Mouse (Mus musculus) heart, postnatal 0 days (tissue): Measurements from ENCODE around the gene Cdh8. TPM values are rescaled to one million over a fixed set of nuclear protein-coding genes. Genes with fewer than 3 reads are reported as not detected.

ENCODE experiments used
- ATAC-seq: fragments of 200-750 bp; cut with Nextera tagmentation; 2 replicates; pipeline ENCODE4 v1.8.0; 2017; ENCODE audit warnings: low read depth, moderate number of reproducible peaks, moderate library complexity; ENCODE audit not compliant: insufficient read depth
- DNase-seq: peaks from one replicate; pipeline ENCODE4 v3.0.0-alpha.2; 2016; ENCODE audit warnings: low spot score
- H3K27ac ChIP-seq: fragments of 300-500 bp; sonication (generic); 2 replicates; pipeline ENCODE4 v1.5.1; 2014; ENCODE audit warnings: low read depth, mild to moderate bottlenecking
- H3K27me3 ChIP-seq: fragments of 300-500 bp; sonication (generic); 2 replicates; pipeline ENCODE4 v1.6.1; 2014; ENCODE audit warnings: low read length, mixed read lengths; ENCODE audit not compliant: control insufficient read depth, insufficient read depth
- H3K36me3 ChIP-seq: fragments of 300-500 bp; sonication (generic); replicated peaks from 2 replicates; pipeline ENCODE4 v1.6.1; 2014; ENCODE audit warnings: low read length, mixed read lengths; ENCODE audit not compliant: control insufficient read depth, insufficient read depth
- H3K4me1 ChIP-seq: fragments of 300-500 bp; sonication (generic); 2 replicates; pipeline ENCODE4 v1.6.1; 2014; ENCODE audit warnings: antibody characterized with exemption; ENCODE audit not compliant: control insufficient read depth, insufficient read depth
- H3K4me2 ChIP-seq: fragments of 300-500 bp; sonication (generic); 2 replicates; pipeline ENCODE4 v1.6.1; 2014; ENCODE audit warnings: low read depth, mild to moderate bottlenecking, low read length, moderate library complexity
- H3K4me3 ChIP-seq: fragments of 300-500 bp; sonication (generic); 2 replicates; pipeline ENCODE4 v1.5.1; 2014; ENCODE audit warnings: low read depth, low read length
- H3K9ac ChIP-seq: fragments of 300-500 bp; sonication (generic); replicated peaks from 2 replicates; pipeline ENCODE4 v1.6.1; 2014; ENCODE audit warnings: low read depth, low read length, mixed read lengths
- H3K9me3 ChIP-seq: fragments of 300-500 bp; sonication (generic); replicated peaks from 2 replicates; pipeline ENCODE4 v1.6.1; 2016; ENCODE audit warnings: low read length; ENCODE audit not compliant: control insufficient read depth
- CTCF ChIP-seq: IDR thresholded peaks from 2 replicates; pipeline ENCODE4 v1.5.1; 2016; ENCODE audit warnings: antibody characterized with exemption, control low read depth, low read depth
- EP300 ChIP-seq: IDR thresholded peaks from 2 replicates; pipeline ENCODE4 v1.6.1; 2016; ENCODE audit warnings: antibody characterized with exemption, low read depth
- WGBS: fragments of 180-500 bp; shearing (Covaris S2); extraction: QIAGEN DNeasy Blood & Tissue Kit; methylation state at CpG from one replicate; pipeline ENCODE4 v1.1.7; 2014; 5-methylcytosine and 5-hydroxymethylcytosine counted together
- polyA plus RNA-seq: library from polyadenylated mRNA; unstranded; fragments of >200 nt; fragmentation: Nextera tagmentation; extraction: Ambion mirVana; gene quantifications from 2 replicates; pipeline ENCODE4 v1.2.1, GENCODE M21; 2015
- total RNA-seq: library from RNA; depleted of rRNA; stranded (reverse); fragments of >200 nt; gene quantifications from 2 replicates; pipeline ENCODE4 v1.2.3, GENCODE M21; 2014; ENCODE audit warnings: low replicate concordance

Gene Cdh8
- total and polyA plus RNA-seq, 2 experiments from 2014 or later: 0.15 to 0.19 TPM

- Histone ChIP-seq H3K36me3 (no peaks in the 10 kb centered on the region), H3K4me1 (no peaks in the 10 kb centered on the region), H3K27me3 (no peaks in the 10 kb centered on the region), H3K9me3 (no peaks in the 10 kb centered on the region), H3K4me2 (no peak overlapping the region), H3K4me3 (no peak overlapping the region), H3K9ac (no peak overlapping the region), H3K27ac (no peak overlapping the region)
- 71% methylated on average over 3 of the region's 3 CpGs for WGBS
- TF ChIP-seq CTCF (no peak), EP300 (no peak)
- ATAC-seq (no peak), DNase-seq (no peak)
Observed at GRCm38 (mm10) chr8:99348618-99349017, 67.7 kb downstream of the Cdh8 start.

- Histone ChIP-seq H3K9me3 (no peaks in the 10 kb centered on the region), H3K4me3 (no peak overlapping the region), H3K4me1 (no peaks in the 10 kb centered on the region), H3K9ac (no peak overlapping the region), H3K4me2 (no peak overlapping the region), H3K27me3 (no peaks in the 10 kb centered on the region), H3K27ac (no peak overlapping the region), H3K36me3 (no peaks in the 10 kb centered on the region)
- ATAC-seq (no peak), DNase-seq (no peak)
- 12% methylated on average over 1 of the region's 1 CpGs for WGBS
- TF ChIP-seq CTCF (no peak), EP300 (no peak)
Observed at GRCm38 (mm10) chr8:99339310-99339709, 77.0 kb downstream of the Cdh8 start.

GRCm38 (mm10) chr8:99327559-99327958 is 88.7 kb downstream of the Cdh8 start:
- Histone ChIP-seq H3K27me3 (no peaks in the 10 kb centered on the region), H3K4me2 (no peak overlapping the region), H3K27ac (no peak overlapping the region), H3K36me3 (no peaks in the 10 kb centered on the region), H3K4me1 (no peaks in the 10 kb centered on the region), H3K4me3 (no peak overlapping the region), H3K9me3 (no peaks in the 10 kb centered on the region), H3K9ac (no peak overlapping the region)
- WGBS: 62% methylated on average over 5 of the region's 5 CpGs
- ATAC-seq (no peak), DNase-seq (no peak)
- no peak for TF ChIP-seq CTCF
- TF ChIP-seq EP300: no peak

GRCm38 (mm10) chr8:99314561-99314960 is 101.7 kb downstream of the Cdh8 start:
- Histone ChIP-seq H3K4me3 (no peak overlapping the region), H3K36me3 (no peaks in the 10 kb centered on the region), H3K27me3 (no peaks in the 10 kb centered on the region), H3K9me3 (no peaks in the 10 kb centered on the region), H3K4me2 (no peak overlapping the region), H3K27ac (no peak overlapping the region), H3K4me1 (no peaks in the 10 kb centered on the region), H3K9ac (no peak overlapping the region)
- ATAC-seq (no peak), DNase-seq (no peak)
- WGBS: 63% methylated on average over 2 of the region's 2 CpGs
- TF ChIP-seq CTCF (no peak), EP300 (no peak)

GRCm38 (mm10) chr8:99304184-99304583 is 112.1 kb downstream of the Cdh8 start:
- WGBS: 66% methylated on average over 4 of the region's 4 CpGs
- Histone ChIP-seq H3K27me3 (no peaks in the 10 kb centered on the region), H3K4me1 (no peaks in the 10 kb centered on the region), H3K9me3 (no peaks in the 10 kb centered on the region), H3K4me2 (no peak overlapping the region), H3K9ac (no peak overlapping the region), H3K36me3 (no peaks in the 10 kb centered on the region), H3K4me3 (no peak overlapping the region), H3K27ac (no peak overlapping the region)
- no peak for TF ChIP-seq EP300
- no peak for TF ChIP-seq CTCF
- DNase-seq (no peak), ATAC-seq (no peak)

GRCm38 (mm10) chr8:99290201-99290600 is 126.1 kb downstream of the Cdh8 start:
- Histone ChIP-seq H3K9ac (no peak overlapping the region), H3K36me3 (no peaks in the 10 kb centered on the region), H3K4me3 (no peak overlapping the region), H3K4me1 (no peaks in the 10 kb centered on the region), H3K9me3 (no peaks in the 10 kb centered on the region), H3K27ac (no peak overlapping the region), H3K27me3 (no peaks in the 10 kb centered on the region), H3K4me2 (no peak overlapping the region)
- ATAC-seq: no peak
- no peak for DNase-seq
- 69% methylated on average over 1 of the region's 1 CpGs for WGBS
- TF ChIP-seq EP300: no peak
- TF ChIP-seq CTCF: no peak
